In genomic region chr4:44928790-44929189, GRCm38 (mm10) we compare ENCODE assay signal across 16 mouse cellular contexts.
"Had no signal": no experiment of that assay in that cellular context is flagged by ENCODE, and none has a peak within 500 bp of the region (broad histone marks: within the 10 kb centered on the region; RNA-seq: fewer than 3 reads in every experiment).

No protein-coding gene starts in this region.

- H3K4me1 ChIP-seq: intestine, embryonic 15.5 days; kidney, embryonic 15.5 days; midbrain, embryonic 12.5 days; midbrain, embryonic 15.5 days; neural tube, embryonic 12.5 days; stomach, embryonic 15.5 days had no signal

- H3K27me3 ChIP-seq: intestine, embryonic 15.5 days; kidney, embryonic 15.5 days; midbrain, embryonic 12.5 days; midbrain, embryonic 15.5 days; neural tube, embryonic 12.5 days; stomach, embryonic 15.5 days had no signal

- DNase-seq: kidney, adult 11 months; kidney, adult 8-10 months; kidney, postnatal 10 days; kidney, postnatal 36 days; layer of hippocampus, postnatal 36 days; lung, embryonic 14.5 days; thymus, postnatal 25 days had no signal

- H3K4me3 ChIP-seq: intestine, embryonic 15.5 days; kidney, embryonic 15.5 days; left cerebral cortex, adult 2 months; midbrain, embryonic 12.5 days; midbrain, embryonic 15.5 days; neural tube, embryonic 12.5 days; stomach, embryonic 15.5 days had no signal

- H3K27ac ChIP-seq: intestine, embryonic 15.5 days; kidney, embryonic 15.5 days; left cerebral cortex, adult 2 months; liver, embryonic 14.5 days; midbrain, embryonic 12.5 days; midbrain, embryonic 15.5 days; neural tube, embryonic 12.5 days; stomach, embryonic 15.5 days had no signal

- H3K4me2 ChIP-seq: intestine, embryonic 15.5 days; kidney, embryonic 15.5 days; lung, embryonic 14.5 days; midbrain, embryonic 12.5 days; midbrain, embryonic 15.5 days; neural tube, embryonic 12.5 days; stomach, embryonic 15.5 days had no signal

- H3K9me3 ChIP-seq: intestine, embryonic 15.5 days; kidney, embryonic 15.5 days; midbrain, embryonic 12.5 days; midbrain, embryonic 15.5 days; neural tube, embryonic 12.5 days; stomach, embryonic 15.5 days had no signal

- ATAC-seq: intestine, embryonic 15.5 days; lung, postnatal 0 days; midbrain, embryonic 15.5 days had no signal

- H3K9ac ChIP-seq: intestine, embryonic 15.5 days; kidney, embryonic 15.5 days; liver, embryonic 14.5 days; lung, embryonic 14.5 days; midbrain, embryonic 12.5 days; midbrain, embryonic 15.5 days; neural tube, embryonic 12.5 days; stomach, embryonic 15.5 days had no signal
